Mouse (Mus musculus) midbrain, embryonic 16.5 days (tissue): ENCODE measurements around the gene Gm20388. TPM values are rescaled to one million over a fixed set of nuclear protein-coding genes. Genes with fewer than 3 reads are reported as not detected.

Experiments used
- ATAC-seq: fragments of 200-750 bp; cut with Nextera tagmentation; 2 replicates; pipeline ENCODE4 v1.8.0; 2017; ENCODE audit warnings: moderate TSS enrichment
- H3K27ac ChIP-seq: fragments of 300-500 bp; sonication (generic); 2 replicates; pipeline ENCODE4 v1.5.1; 2014; ENCODE audit warnings: mild to moderate bottlenecking, low read length, mixed read lengths
- H3K27me3 ChIP-seq: fragments of 300-500 bp; sonication (generic); 2 replicates; pipeline ENCODE4 v1.6.1; 2014; ENCODE audit warnings: low read depth, low read length, mixed read lengths; ENCODE audit not compliant: control insufficient read depth, insufficient read depth
- H3K36me3 ChIP-seq: fragments of 300-500 bp; sonication (generic); 2 replicates; pipeline ENCODE4 v1.6.1; 2014; ENCODE audit warnings: mild to moderate bottlenecking, low read length, moderate library complexity, mixed read lengths; ENCODE audit not compliant: control insufficient read depth, insufficient read depth
- H3K4me1 ChIP-seq: fragments of 300-500 bp; sonication (generic); 2 replicates; pipeline ENCODE4 v1.6.1; 2014; ENCODE audit warnings: mild to moderate bottlenecking, low read length, mixed read lengths; ENCODE audit not compliant: control insufficient read depth, insufficient read depth
- H3K4me2 ChIP-seq: fragments of 300-500 bp; sonication (generic); 2 replicates; pipeline ENCODE4 v1.6.1; 2014; ENCODE audit warnings: mild to moderate bottlenecking, low read length, mixed read lengths
- H3K4me3 ChIP-seq: fragments of 300-500 bp; sonication (generic); 2 replicates; pipeline ENCODE4 v1.5.1; 2014; ENCODE audit warnings: low read depth, mild to moderate bottlenecking, low read length, moderate library complexity, mixed read lengths
- H3K9ac ChIP-seq: fragments of 300-500 bp; sonication (generic); 2 replicates; pipeline ENCODE4 v1.6.1; 2014; ENCODE audit warnings: low read depth, low read length, mixed read lengths
- H3K9me3 ChIP-seq: fragments of 300-500 bp; sonication (generic); replicated peaks from 2 replicates; pipeline ENCODE4 v1.6.1; 2014; ENCODE audit warnings: mild to moderate bottlenecking, low read length, mixed read lengths; ENCODE audit not compliant: control insufficient read depth, poor library complexity, severe bottlenecking
- WGBS: fragments of 180-500 bp; shearing (Covaris S2); extraction: QIAGEN DNeasy Blood & Tissue Kit; methylation state at CpG from one replicate; pipeline ENCODE4 v1.1.7; 2014; 5-methylcytosine and 5-hydroxymethylcytosine counted together
- polyA plus RNA-seq: library from polyadenylated mRNA; unstranded; fragments of >200 nt; fragmentation: Nextera tagmentation; extraction: Ambion mirVana; gene quantifications from 2 replicates; pipeline ENCODE4 v1.2.1, GENCODE M21; 2015

The Gm20388 gene
- polyA plus RNA-seq, 1 experiment from 2014 or later, result 7.5 TPM

DNA sequence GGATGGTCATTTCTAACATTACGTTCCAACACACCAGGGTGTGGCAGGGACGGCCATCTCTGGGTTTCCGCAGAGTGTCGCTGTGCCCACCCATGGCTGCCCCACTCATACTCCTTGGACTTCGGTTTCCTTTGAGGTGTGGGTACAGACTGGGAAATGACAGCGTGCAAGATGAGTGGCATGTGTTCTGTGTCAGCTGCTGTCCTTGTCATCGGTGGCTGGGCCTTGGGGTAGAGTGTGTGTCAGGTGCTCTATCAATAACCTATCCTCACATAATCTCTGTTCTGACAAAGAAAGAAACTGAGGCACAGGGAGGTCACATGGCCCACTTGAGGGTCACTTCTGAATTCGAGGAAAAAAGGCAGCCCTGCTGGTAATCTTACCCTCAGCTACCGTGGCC lies 2726.6 kb downstream of the Gm20388 start:
- H3K36me3 ChIP-seq, result peaks cover 38% of the 10 kb centered on the region
- no peak overlapping the region for H3K4me2 ChIP-seq
- no peak overlapping the region for H3K4me3 ChIP-seq
- H3K27ac ChIP-seq, result no peak overlapping the region
- WGBS, result 87% methylated on average over 9 of the region's 9 CpGs
- no peak overlapping the region for H3K9ac ChIP-seq
- H3K9me3 ChIP-seq, result no peaks in the 10 kb centered on the region
- ATAC-seq, result no peak
- no peaks in the 10 kb centered on the region; the same call in 1 of the 2 replicates for H3K4me1 ChIP-seq
- H3K27me3 ChIP-seq, result no peaks in the 10 kb centered on the region

DNA sequence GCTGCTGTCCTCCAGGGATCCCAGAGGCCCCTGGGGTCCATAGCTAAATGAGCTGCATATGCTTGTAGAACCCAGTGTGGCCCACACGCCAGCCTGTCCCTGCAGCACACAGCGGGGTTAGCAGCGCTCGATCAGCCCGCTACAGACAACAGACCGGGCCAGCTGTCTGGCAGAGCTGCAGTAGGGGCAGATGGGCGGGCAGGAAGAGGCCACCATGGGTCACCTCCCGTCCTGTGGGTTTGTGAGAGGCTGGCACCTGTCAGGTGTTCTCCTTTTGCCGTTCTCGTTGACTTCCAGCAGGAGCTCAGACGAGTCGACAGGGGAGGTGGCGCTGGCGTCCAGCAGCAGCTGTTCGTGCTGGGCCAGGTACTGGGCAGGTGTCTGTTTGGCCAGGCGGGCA lies 2728.0 kb downstream of the Gm20388 start:
- peaks cover 32% of the 10 kb centered on the region for H3K36me3 ChIP-seq

DNA sequence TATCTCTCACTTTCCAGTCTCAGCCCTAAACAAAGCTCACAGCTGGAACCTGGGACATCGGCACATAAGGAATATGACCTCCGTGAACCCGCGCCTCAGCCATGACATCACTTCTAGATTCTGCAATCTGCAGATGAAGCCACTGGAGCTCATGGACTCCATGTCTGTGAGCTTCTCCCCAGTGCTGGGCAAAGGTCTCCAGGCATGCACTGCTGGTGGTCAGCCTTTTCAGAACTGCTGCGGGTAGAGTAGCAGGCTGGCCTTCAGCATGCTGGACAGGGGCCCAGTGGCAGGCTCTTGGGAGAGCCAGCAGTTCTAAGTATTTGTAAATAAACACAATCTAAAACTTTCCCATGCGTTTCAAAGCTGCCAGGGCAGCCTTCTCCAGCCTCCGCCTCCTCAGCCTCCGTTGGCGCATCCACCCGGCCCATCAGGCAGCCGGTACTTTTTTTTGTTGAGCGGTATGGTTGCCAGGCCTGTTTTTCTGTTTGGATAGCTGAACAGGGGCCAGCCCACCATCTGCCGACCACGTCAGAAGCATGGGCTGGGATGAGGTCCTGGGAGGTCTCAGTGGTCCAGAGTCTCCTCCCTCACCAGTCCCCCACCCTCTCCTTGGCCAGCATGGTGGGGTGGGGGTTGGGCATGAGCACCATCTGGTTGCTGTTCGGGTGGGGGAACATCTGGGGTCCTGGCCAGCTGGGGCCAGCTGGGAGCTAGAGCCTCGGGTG lies 2729.0 kb downstream of the Gm20388 start:
- H3K9me3 ChIP-seq, result no peaks in the 10 kb centered on the region
- H3K4me1 ChIP-seq, result no peaks in the 10 kb centered on the region; the same call in 1 of the 2 replicates
- 0 out of 2 replicates have a peak overlapping the region, but pooled peaks have one; percentile 3 for H3K27ac ChIP-seq
- H3K9ac ChIP-seq, result no peak overlapping the region
- ATAC-seq, result peak; percentile 57
- H3K27me3 ChIP-seq, result no peaks in the 10 kb centered on the region
- H3K36me3 ChIP-seq, result peaks cover 26% of the 10 kb centered on the region; the same call in 1 of the 2 replicates
- 42% methylated on average over 16 of the region's 16 CpGs for WGBS
- H3K4me3 ChIP-seq, result no peak overlapping the region
- H3K4me2 ChIP-seq, result no peak overlapping the region

More for the DNA sequence above, 2728.0 kb downstream of the Gm20388 start:
- Histone ChIP-seq H3K27ac (no peak overlapping the region), H3K9me3 (no peaks in the 10 kb centered on the region), H3K27me3 (no peaks in the 10 kb centered on the region), H3K4me3 (no peak overlapping the region), H3K4me2 (no peak overlapping the region), H3K9ac (no peak overlapping the region), H3K4me1 (no peaks in the 10 kb centered on the region; the same call in 1 of the 2 replicates)
- WGBS, result 77% methylated on average over 16 of the region's 16 CpGs
- no peak for ATAC-seq

DNA sequence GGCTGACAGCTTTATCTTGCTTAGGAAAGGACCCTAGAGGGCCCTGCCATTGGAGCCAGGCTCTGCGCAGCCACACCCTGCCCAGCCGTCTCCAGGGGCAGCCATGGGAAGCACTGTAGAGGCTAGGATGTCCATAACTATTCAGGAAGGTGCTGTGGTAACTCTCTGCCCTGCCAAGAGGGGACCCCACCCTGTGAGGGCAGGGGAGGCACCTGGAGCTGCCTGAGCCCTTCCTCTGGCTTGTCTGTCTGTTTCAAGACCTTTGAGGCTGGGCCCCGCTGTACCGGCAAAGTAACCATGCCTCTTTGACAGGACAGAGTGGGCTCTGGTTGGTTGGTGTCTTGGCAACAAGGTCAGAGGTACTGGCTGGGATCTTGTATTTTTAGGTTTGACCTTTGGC lies 2730.2 kb downstream of the Gm20388 start:
- Histone ChIP-seq H3K9ac (no peak overlapping the region), H3K4me3 (no peak overlapping the region), H3K27ac (no peak overlapping the region), H3K4me1 (no peaks in the 10 kb centered on the region; the same call in 1 of the 2 replicates), H3K27me3 (no peaks in the 10 kb centered on the region), H3K9me3 (no peaks in the 10 kb centered on the region), H3K36me3 (peaks cover 18% of the 10 kb centered on the region; the same call in 1 of the 2 replicates), H3K4me2 (no peak overlapping the region)
- WGBS, result 94% methylated on average over 4 of the region's 4 CpGs
- no peak for ATAC-seq

DNA sequence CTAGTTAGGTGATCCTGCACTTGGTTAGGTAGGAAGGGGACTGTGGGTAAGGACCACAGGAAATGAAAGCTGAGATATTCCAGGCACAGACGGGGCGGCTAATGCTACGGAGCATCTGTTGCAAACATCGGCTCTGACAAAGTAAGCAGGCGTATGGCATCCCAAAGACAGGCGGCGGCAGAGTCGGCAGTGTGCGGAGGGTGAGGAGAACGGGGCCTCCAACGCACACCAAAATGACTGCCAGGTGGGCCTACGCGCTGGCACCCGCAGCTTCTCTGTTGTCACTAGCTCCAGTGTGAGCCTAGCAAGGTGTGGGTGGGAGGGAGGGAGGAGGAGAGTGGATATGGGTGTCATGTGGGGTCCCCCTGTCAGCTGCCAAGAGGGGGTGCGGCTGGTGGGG lies 2730.8 kb downstream of the Gm20388 start:
- H3K4me2 ChIP-seq, result no peak overlapping the region
- H3K27me3 ChIP-seq, result no peaks in the 10 kb centered on the region
- H3K9me3 ChIP-seq, result no peaks in the 10 kb centered on the region
- peaks cover 18% of the 10 kb centered on the region; the same call in 1 of the 2 replicates for H3K36me3 ChIP-seq
- no peak for ATAC-seq
- H3K27ac ChIP-seq, result no peak overlapping the region
- no peak overlapping the region for H3K4me3 ChIP-seq
- no peaks in the 10 kb centered on the region; the same call in 1 of the 2 replicates for H3K4me1 ChIP-seq
- WGBS, result 94% methylated on average over 15 of the region's 15 CpGs
- no peak overlapping the region for H3K9ac ChIP-seq

DNA sequence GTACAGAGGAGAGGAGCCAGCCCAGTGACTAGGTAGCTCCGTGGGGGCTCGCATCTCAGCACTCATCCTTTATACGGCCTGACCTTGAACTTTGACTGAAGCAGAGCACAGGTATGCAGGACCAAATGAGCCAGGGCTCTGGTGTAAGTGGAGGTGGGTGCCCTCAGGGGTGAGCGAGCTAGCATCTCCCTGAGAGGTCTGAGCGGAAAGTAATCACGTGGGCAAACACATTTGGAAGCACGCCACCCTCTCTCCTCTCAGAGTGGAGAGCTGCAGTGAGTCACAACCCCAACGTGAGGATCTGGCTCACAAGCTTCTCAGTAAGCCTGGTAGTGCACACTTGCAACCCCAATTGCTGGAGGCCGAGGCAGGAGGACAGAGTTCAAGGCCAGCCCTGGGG lies 2731.4 kb downstream of the Gm20388 start:
- H3K27ac ChIP-seq, result no peak overlapping the region
- ATAC-seq, result no peak
- no peak overlapping the region for H3K9ac ChIP-seq
- H3K4me3 ChIP-seq, result no peak overlapping the region
- no peak overlapping the region for H3K4me2 ChIP-seq
- peaks cover 21% of the 10 kb centered on the region; the same call in 1 of the 2 replicates for H3K36me3 ChIP-seq
- no peaks in the 10 kb centered on the region for H3K9me3 ChIP-seq
- H3K4me1 ChIP-seq, result no peaks in the 10 kb centered on the region; the same call in 1 of the 2 replicates
- H3K27me3 ChIP-seq, result no peaks in the 10 kb centered on the region
- 69% methylated on average over 9 of the region's 9 CpGs for WGBS

DNA sequence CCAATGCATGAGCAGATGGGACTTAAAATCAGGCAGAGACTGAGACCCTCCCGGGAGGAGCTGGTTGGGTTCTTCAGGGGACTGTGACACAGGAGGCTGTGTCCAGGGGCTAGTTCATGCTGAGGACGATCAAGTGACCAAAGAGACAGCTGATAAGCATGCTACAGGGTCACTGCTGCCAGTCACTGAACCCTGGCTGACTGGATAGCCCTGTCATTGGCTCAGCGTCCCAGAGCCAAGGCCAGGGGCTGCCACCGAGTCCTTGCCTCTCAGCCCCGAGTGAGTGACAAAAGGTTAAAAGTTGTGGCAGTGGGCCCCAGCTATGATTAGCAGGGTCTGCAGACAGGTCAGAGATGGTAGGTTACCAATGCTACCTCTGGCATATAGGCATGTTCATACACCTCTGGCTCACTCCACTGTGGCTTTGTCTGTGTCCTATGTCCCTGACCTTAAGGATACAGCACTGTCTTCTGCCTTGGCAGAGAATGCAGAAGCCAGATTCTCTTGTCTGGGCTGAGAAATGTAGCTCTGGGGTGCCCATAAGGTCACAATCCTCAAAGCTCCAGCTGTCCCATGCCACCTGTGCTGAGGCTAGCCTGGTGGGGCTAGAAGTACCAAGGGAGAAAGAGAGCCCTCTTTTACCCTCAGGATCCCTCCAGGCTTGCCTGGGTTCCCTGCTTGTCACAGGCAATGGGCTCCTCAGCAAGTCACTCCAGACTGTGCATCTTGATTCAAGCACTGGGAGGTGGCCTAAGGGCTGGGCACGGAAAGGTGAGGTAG lies 2733.7 kb downstream of the Gm20388 start:
- Histone ChIP-seq H3K4me3 (no peak overlapping the region), H3K36me3 (peaks cover 19% of the 10 kb centered on the region), H3K9ac (no peak overlapping the region), H3K4me2 (no peak overlapping the region), H3K27me3 (no peaks in the 10 kb centered on the region), H3K27ac (no peak overlapping the region), H3K4me1 (no peaks in the 10 kb centered on the region; the same call in 1 of the 2 replicates), H3K9me3 (no peaks in the 10 kb centered on the region)
- 72% methylated on average over 6 of the region's 6 CpGs for WGBS
- no peak for ATAC-seq

DNA sequence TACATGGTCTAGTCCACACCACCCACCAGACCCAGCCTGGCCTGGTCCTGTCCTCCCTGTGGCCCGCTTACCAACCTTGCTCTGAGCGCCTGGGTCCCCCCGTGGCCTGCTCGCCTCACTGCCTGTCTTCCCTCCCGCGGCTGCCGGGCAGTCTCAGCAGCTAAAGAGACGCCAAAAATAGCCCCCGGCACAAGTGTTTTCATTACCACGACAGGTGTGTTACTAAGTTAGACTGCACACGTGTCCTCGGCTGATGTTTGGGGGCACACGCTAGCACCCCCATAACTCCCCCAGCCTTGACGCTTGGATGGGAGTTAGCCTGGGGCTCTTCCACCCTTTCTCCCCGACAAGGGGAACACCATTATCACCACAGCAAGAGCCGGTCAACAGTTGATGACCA lies 2735.7 kb downstream of the Gm20388 start:
- Histone ChIP-seq H3K36me3 (peaks cover 17% of the 10 kb centered on the region), H3K9me3 (no peaks in the 10 kb centered on the region)
- WGBS, result 89% methylated on average over 16 of the region's 16 CpGs

More for the DNA sequence above, 2735.7 kb downstream of the Gm20388 start:
- no peak for ATAC-seq
- no peak overlapping the region for H3K4me2 ChIP-seq
- H3K4me1 ChIP-seq, result 0 out of 2 replicates have a peak, but pooled peaks cover under 1% of the 10 kb centered on the region
- no peak overlapping the region for H3K4me3 ChIP-seq
- H3K27me3 ChIP-seq, result no peaks in the 10 kb centered on the region
- no peak overlapping the region for H3K27ac ChIP-seq
- H3K9ac ChIP-seq, result no peak overlapping the region
